Mouse (Mus musculus): ENCODE results near the gene Gpr156. TPM values are rescaled to one million over a fixed set of nuclear protein-coding genes. Genes with fewer than 3 reads are reported as not detected.

The Gpr156 gene
- polyA plus RNA-seq, 1 experiment from 2014 or later = 5.1 TPM

GRCm38 (mm10) chr16:38044551-38044950 is 128.3 kb downstream of the Gpr156 start:
- Histone ChIP-seq H3K9me3 (replicated peaks; ENCODE audit: control insufficient read depth, low read length, poor library complexity, severe bottlenecking) (no peaks in the 10 kb centered on the region), H3K4me3 (ENCODE audit: low read depth, low read length) (no peak overlapping the region), H3K9ac (ENCODE audit: low read depth, low read length) (no peak overlapping the region), H3K27me3 (ENCODE audit: control insufficient read depth, insufficient read depth, low read depth, low read length) (no peaks in the 10 kb centered on the region), H3K36me3 (ENCODE audit: control insufficient read depth, insufficient read depth, low read length) (no peaks in the 10 kb centered on the region), H3K4me1 (ENCODE audit: control insufficient read depth, insufficient read depth, low read length) (no peaks in the 10 kb centered on the region), H3K4me2 (ENCODE audit: low read length) (no peak overlapping the region), H3K27ac (ENCODE audit: low read length) (no peak overlapping the region)
- ATAC-seq = no peak
- 90% methylated on average over 5 of the region's 5 CpGs for whole genome bisulfite sequencing

GRCm38 (mm10) chr16:38047781-38048558 is 131.7 kb downstream of the Gpr156 start:
- no peak for ATAC-seq
- Histone ChIP-seq H3K36me3 (ENCODE audit: control insufficient read depth, insufficient read depth, low read length) (no peaks in the 10 kb centered on the region), H3K27me3 (ENCODE audit: control insufficient read depth, insufficient read depth, low read depth, low read length) (no peaks in the 10 kb centered on the region), H3K9me3 (replicated peaks; ENCODE audit: control insufficient read depth, low read length, poor library complexity, severe bottlenecking) (no peaks in the 10 kb centered on the region), H3K4me3 (ENCODE audit: low read depth, low read length) (no peak overlapping the region), H3K4me1 (ENCODE audit: control insufficient read depth, insufficient read depth, low read length) (no peaks in the 10 kb centered on the region), H3K4me2 (ENCODE audit: low read length) (no peak overlapping the region), H3K27ac (ENCODE audit: low read length) (no peak overlapping the region), H3K9ac (ENCODE audit: low read depth, low read length) (no peak overlapping the region)
- 73% methylated on average over 23 of the region's 23 CpGs for WGBS

Other genes with a start within 250 kb of the Gpr156 start
- 69.2 and 74.3 TPM in 2 replicates for gene Fstl1, start 139.6 kb upstream of the Gpr156 start, polyA plus RNA-seq (2015; fragmentation: Nextera tagmentation; extraction: Ambion mirVana)
- gene Gm36028, start 55.4 kb upstream of the Gpr156 start, polyA plus RNA-seq (2015; fragmentation: Nextera tagmentation; extraction: Ambion mirVana) = not detected in 2 replicates
- 41.5 and 41.7 TPM in 2 replicates for gene Lrrc58, start 48.1 kb upstream of the Gpr156 start, polyA plus RNA-seq (2015; fragmentation: Nextera tagmentation; extraction: Ambion mirVana)
- 138 and 153 TPM in 2 replicates for gene Gsk3b, start 172.5 kb downstream of the Gpr156 start, polyA plus RNA-seq (2015; fragmentation: Nextera tagmentation; extraction: Ambion mirVana)